In genomic region chr12:84518018-84518417, GRCm38 (mm10) we compare ENCODE assay signal across 25 mouse cellular contexts. TPM values are rescaled to one million over a fixed set of nuclear protein-coding genes. Genes with fewer than 3 reads are reported as not detected.
A peak's percentile ranks its signal among the peaks of the same experiment; 100 is the strongest.
DNase-seq lines count a peak whose midpoint lies in the region; ATAC-seq and TF ChIP-seq lines count a peak whose summit lies in the region.
"Had no signal": no experiment of that assay in that cellular context is flagged by ENCODE, and none has a peak within 500 bp of the region (broad histone marks: within the 10 kb centered on the region; RNA-seq: fewer than 3 reads in every experiment).

No protein-coding gene starts in this region.

- H3K4me3 ChIP-seq in liver, embryonic 13.5 days (replicated peaks), result no peak overlapping the region
- H3K4me3 ChIP-seq in liver, postnatal 0 days (ENCODE audit: low read depth, low read length), result no peak overlapping the region
- no peak overlapping the region for H3K4me3 ChIP-seq in forebrain, embryonic 14.5 days (ENCODE audit: low read depth, low read length)
- H3K4me3 ChIP-seq: embryonic facial prominence, embryonic 12.5 days; heart, adult 2 months; heart, embryonic 12.5 days; hindbrain, embryonic 15.5 days had no signal

- H3K9me3 ChIP-seq in liver, embryonic 13.5 days (replicated peaks), result no peaks in the 10 kb centered on the region
- no peaks in the 10 kb centered on the region for H3K9me3 ChIP-seq in liver, postnatal 0 days (ENCODE audit: low read length)
- no peaks in the 10 kb centered on the region for H3K9me3 ChIP-seq in forebrain, embryonic 14.5 days (replicated peaks; ENCODE audit: control insufficient read depth, low read length)
- H3K9me3 ChIP-seq: embryonic facial prominence, embryonic 12.5 days; G1E; heart, embryonic 12.5 days; hindbrain, embryonic 15.5 days had no signal

- H3K27me3 ChIP-seq in liver, embryonic 13.5 days, result no peaks in the 10 kb centered on the region
- no peaks in the 10 kb centered on the region for H3K27me3 ChIP-seq in liver, postnatal 0 days (ENCODE audit: insufficient read depth, low read length)
- H3K27me3 ChIP-seq in forebrain, embryonic 14.5 days (replicated peaks; ENCODE audit: control insufficient read depth, insufficient read depth, low read length), result no peaks in the 10 kb centered on the region
- H3K27me3 ChIP-seq: embryonic facial prominence, embryonic 12.5 days; heart, embryonic 12.5 days; hindbrain, embryonic 15.5 days had no signal

- 19% methylated on average over 2 of the region's 2 CpGs for WGBS in liver, embryonic 13.5 days (ENCODE audit: insufficient replicate concordance)
- 54% methylated on average over 2 of the region's 2 CpGs for WGBS in liver, postnatal 0 days (ENCODE audit: insufficient replicate concordance)
- 86% methylated on average over 2 of the region's 2 CpGs for WGBS in forebrain, embryonic 14.5 days

- peak; percentile 76 for DNase-seq in heart, adult 11 months
- DNase-seq in heart, postnatal 10 days, result no peak
- DNase-seq in liver, embryonic 13.5 days, result peak; percentile 64
- no peak for DNase-seq in liver, postnatal 0 days
- DNase-seq in forebrain, embryonic 14.5 days (ENCODE audit: low spot score), result no peak
- DNase-seq in kidney, postnatal 4 days, result no peak
- DNase-seq in kidney, adult 9 months, result no peak
- DNase-seq: adrenal gland, postnatal 10 days; B cell, adult 2 months; cerebellum, adult 18-20 months; cerebellum, postnatal 14 days; gastrocnemius, postnatal 10 days; heart, adult 2 months; heart, postnatal 36 days had no signal

- no peak overlapping the region for H3K9ac ChIP-seq in liver, embryonic 13.5 days
- no peak overlapping the region for H3K9ac ChIP-seq in liver, postnatal 0 days (replicated peaks)
- H3K9ac ChIP-seq in forebrain, embryonic 14.5 days (ENCODE audit: low read length), result no peak overlapping the region
- H3K9ac ChIP-seq: embryonic facial prominence, embryonic 12.5 days; heart, embryonic 12.5 days; hindbrain, embryonic 15.5 days had no signal

- H3K36me3 ChIP-seq in liver, embryonic 13.5 days, result peaks cover 7% of the 10 kb centered on the region; the same call in 1 of the 2 replicates
- peaks cover 3% of the 10 kb centered on the region; the same call in 1 of the 2 replicates for H3K36me3 ChIP-seq in liver, postnatal 0 days (replicated peaks; ENCODE audit: insufficient read depth, low read length)
- no peaks in the 10 kb centered on the region for H3K36me3 ChIP-seq in forebrain, embryonic 14.5 days (ENCODE audit: control insufficient read depth, insufficient read depth, low read length)
- H3K36me3 ChIP-seq: hindbrain, embryonic 15.5 days had no signal

- no peak for TF ChIP-seq EP300 in liver, postnatal 0 days (IDR thresholded peaks at IDR 0.05; ENCODE audit: low read depth)

- H3K4me2 ChIP-seq in liver, embryonic 13.5 days, result peak overlapping the region; percentile 22
- no peak overlapping the region for H3K4me2 ChIP-seq in liver, postnatal 0 days (ENCODE audit: low read depth, low read length)
- no peak overlapping the region for H3K4me2 ChIP-seq in forebrain, embryonic 14.5 days (ENCODE audit: low read length)
- H3K4me2 ChIP-seq: embryonic facial prominence, embryonic 12.5 days; heart, embryonic 12.5 days; hindbrain, embryonic 15.5 days had no signal

- H3K4me1 ChIP-seq in liver, embryonic 13.5 days (replicated peaks), result peaks cover 24% of the 10 kb centered on the region
- H3K4me1 ChIP-seq in liver, postnatal 0 days (ENCODE audit: insufficient read depth), result no peaks in the 10 kb centered on the region; the same call in 1 of the 2 replicates
- no peaks in the 10 kb centered on the region for H3K4me1 ChIP-seq in forebrain, embryonic 14.5 days (ENCODE audit: control insufficient read depth, insufficient read depth, low read length)
- H3K4me1 ChIP-seq: embryonic facial prominence, embryonic 12.5 days; heart, embryonic 12.5 days; hindbrain, embryonic 15.5 days had no signal

- peak overlapping the region; percentile 74 for H3K27ac ChIP-seq in liver, embryonic 13.5 days
- 0 out of 2 replicates have a peak overlapping the region, but pooled peaks have one; percentile 12 for H3K27ac ChIP-seq in liver, postnatal 0 days (ENCODE audit: low read depth)
- H3K27ac ChIP-seq in forebrain, embryonic 14.5 days (ENCODE audit: low read depth, low read length), result no peak overlapping the region
- H3K27ac ChIP-seq: embryonic facial prominence, embryonic 12.5 days; heart, adult 2 months; hindbrain, embryonic 15.5 days had no signal

- ATAC-seq in liver, embryonic 13.5 days (ENCODE audit: low read depth), result peak; percentile 99
- peak; percentile 62 for ATAC-seq in liver, postnatal 0 days
- no peak for ATAC-seq in forebrain, embryonic 14.5 days
- ATAC-seq: CD4-positive, CD25-positive, alpha-beta regulatory T cell, adult 4 months; forebrain, embryonic 16.5 days had no signal

- intact Hi-C loops in heart, postnatal 10 days (cut with DNase I), result no loop called here

- no peak for TF ChIP-seq CTCF in liver, postnatal 0 days (IDR thresholded peaks at IDR 0.05; ENCODE audit: low read depth)

RNA-seq across cellular contexts. Expression of gene Vsx2, which starts 51.5 kb away (rescaled TPM):
- not detected for total RNA-seq in heart, postnatal 10 days (2021)
- not detected in 2 replicates for polyA plus RNA-seq in liver, embryonic 13.5 days (2015; fragmentation: Nextera tagmentation; extraction: Ambion mirVana)
- not detected in 2 replicates for polyA plus RNA-seq in liver, postnatal 0 days (2015; fragmentation: Nextera tagmentation; extraction: Ambion mirVana)
- 0.09 TPM in 1 of 2 replicates, not detected in the other for polyA plus RNA-seq in forebrain, embryonic 14.5 days (2014; fragmentation: Nextera tagmentation; extraction: Ambion mirVana)
- total RNA-seq: adrenal gland, postnatal 10 days; adrenal gland, postnatal 4 days; common myeloid progenitor, adult 5-6 weeks; gastrocnemius, postnatal 4 days; heart, adult 2 months; heart, postnatal 36 days had no signal
- polyA plus RNA-seq: CD4-positive, CD25-positive, alpha-beta regulatory T cell, adult 4 months; forebrain, embryonic 11.5 days; G1E; heart, adult 2 months; heart, embryonic 12.5 days; heart, embryonic 16.5 days had no signal

Comparison
In these comparisons a context has a peak if more than half of its experiments do, and no peak if none do; other contexts are left out.
1. DNase-seq: peak in heart, adult 11 months (single experiment) and liver, embryonic 13.5 days (single experiment); none in heart, postnatal 10 days (0 of 2), liver, postnatal 0 days (single experiment), forebrain, embryonic 14.5 days (single experiment), kidney, postnatal 4 days (0 of 2) and kidney, adult 9 months (single experiment).